Mouse (Mus musculus) liver, adult 2 months (tissue): Measurements from ENCODE around the gene Mta3. TPM values are rescaled to one million over a fixed set of nuclear protein-coding genes. Genes with fewer than 3 reads are reported as not detected.

Experiments used
- DNase-seq: peaks from one replicate; pipeline ENCODE4 v3.0.0-alpha.2; 2011; ENCODE audit warnings: low read depth, low spot score; ENCODE audit errors: extremely low read depth
- H3K27ac ChIP-seq: fragments of 200-500 bp; replicated peaks from 2 replicates; pipeline ENCODE4 v1.5.1; 2012; ENCODE audit warnings: low read depth, mild to moderate bottlenecking, control low read depth, inconsistent platforms, low read length; ENCODE audit not compliant: insufficient read depth
- H3K27me3 ChIP-seq: fragments of 200-500 bp; 2 replicates; pipeline ENCODE4 v1.6.1; 2012; ENCODE audit warnings: mild to moderate bottlenecking, moderate library complexity, low read length, inconsistent platforms; ENCODE audit not compliant: control insufficient read depth, insufficient read depth
- H3K36me3 ChIP-seq: fragments of 200-500 bp; 2 replicates; pipeline ENCODE4 v1.6.1; 2012; ENCODE audit warnings: low read length, inconsistent platforms; ENCODE audit not compliant: control insufficient read depth, insufficient read depth
- H3K4me1 ChIP-seq: fragments of 200-500 bp; 2 replicates; pipeline ENCODE4 v1.6.1; 2011; ENCODE audit warnings: low read length; ENCODE audit not compliant: control insufficient read depth, insufficient read depth
- H3K4me3 ChIP-seq: fragments of 200-500 bp; 2 replicates; pipeline ENCODE4 v1.5.1; 2011; ENCODE audit warnings: low read depth, mild to moderate bottlenecking, control low read depth, low read length, moderate library complexity; ENCODE audit not compliant: insufficient read depth
- H3K79me2 ChIP-seq: fragments of 200-500 bp; 2 replicates; pipeline ENCODE4 v1.6.1; 2012; ENCODE audit warnings: inconsistent platforms, mild to moderate bottlenecking, low read length, moderate library complexity; ENCODE audit not compliant: control insufficient read depth, insufficient read depth
- H3K9ac ChIP-seq: fragments of 200-500 bp; 2 replicates; pipeline ENCODE4 v1.6.1; 2012; ENCODE audit warnings: low read depth, mild to moderate bottlenecking, control low read depth, inconsistent platforms, low read length
- CTCF ChIP-seq: fragments of 200-500 bp; IDR thresholded peaks from 2 replicates; pipeline ENCODE4 v1.5.1; 2011; ENCODE audit warnings: low read depth, low read length, control low read depth
- POLR2A ChIP-seq: fragments of 200-500 bp; IDR thresholded peaks from 2 replicates; pipeline ENCODE4 v1.6.1; 2011; ENCODE audit warnings: low read length, control low read depth; ENCODE audit not compliant: insufficient read depth; ENCODE audit errors: extremely low read depth
- WGBS: fragments of 180-500 bp; shearing (Covaris S2); methylation state at CpG from one replicate; pipeline ENCODE4 v1.1.7; 2018; 5-methylcytosine and 5-hydroxymethylcytosine counted together
- polyA plus RNA-seq: library from polyadenylated mRNA; depleted of rRNA; stranded (reverse); fragments of >200 nt; gene quantifications from 2 replicates; pipeline ENCODE4 v1.2.3, GENCODE M21; 2012; rRNA removed
- total RNA-seq: library from RNA; depleted of rRNA; stranded (reverse); fragments of >200 nt; gene quantifications from 2 replicates; pipeline ENCODE4 v1.2.3, GENCODE M21; 2014; rRNA removed

The Mta3 gene
- total RNA-seq: 11.3 and 11.4 TPM in 2 replicates
- polyA plus RNA-seq: 12.1 and 16.0 TPM in 2 replicates

- H3K27ac ChIP-seq: peak within 1 kb of the TSS; percentile 77
- 2% methylated on average over 33 of the region's 56 CpGs for WGBS
- DNase-seq: no peak
- H3K36me3 ChIP-seq: no peaks in the 10 kb centered on the region
- peaks cover 7% of the 10 kb centered on the region; the same call in 1 of the 2 replicates for H3K79me2 ChIP-seq
- no peak for TF ChIP-seq CTCF
- no peak for TF ChIP-seq POLR2A
- H3K9ac ChIP-seq: peak within 1 kb of the TSS; percentile 95
- H3K4me1 ChIP-seq: no peaks in the 10 kb centered on the region; the same call in 1 of the 2 replicates
- H3K27me3 ChIP-seq: no peaks in the 10 kb centered on the region
- peak within 1 kb of the TSS; percentile 94 for H3K4me3 ChIP-seq
These were observed at the start of gene Mta3 for GRCm38 (mm10) chr17:83706116-83706593. Mta3 (plus strand) TSS chr17:83706163.

- Histone ChIP-seq H3K36me3 (no peaks in the 10 kb centered on the region), H3K4me3 (no peak overlapping the region), H3K79me2 (no peaks in the 10 kb centered on the region), H3K27me3 (no peaks in the 10 kb centered on the region), H3K4me1 (no peaks in the 10 kb centered on the region), H3K9ac (no peak overlapping the region), H3K27ac (no peak overlapping the region)
- TF ChIP-seq POLR2A (no peak), CTCF (no peak)
- DNase-seq: no peak
- WGBS: 95% methylated on average over 9 of the region's 9 CpGs
These were observed 48.6 kb upstream of the Mta3 start for GRCm38 (mm10) chr17:83657375-83657774.

- Histone ChIP-seq H3K27ac (no peak overlapping the region), H3K79me2 (no peaks in the 10 kb centered on the region), H3K27me3 (no peaks in the 10 kb centered on the region), H3K9ac (no peak overlapping the region), H3K4me1 (no peaks in the 10 kb centered on the region), H3K36me3 (no peaks in the 10 kb centered on the region), H3K4me3 (no peak overlapping the region)
- no peak for DNase-seq
- 79% methylated on average over 1 of the region's 1 CpGs for WGBS
- no peak for TF ChIP-seq CTCF
- TF ChIP-seq POLR2A: no peak
These were observed 47.0 kb upstream of the Mta3 start for GRCm38 (mm10) chr17:83658943-83659342.

GRCm38 (mm10) chr17:83664761-83665160 is 41.2 kb upstream of the Mta3 start:
- no peaks in the 10 kb centered on the region for H3K27me3 ChIP-seq
- H3K36me3 ChIP-seq: no peaks in the 10 kb centered on the region
- DNase-seq: no peak
- no peaks in the 10 kb centered on the region for H3K79me2 ChIP-seq
- WGBS: 85% methylated on average over 8 of the region's 8 CpGs
- no peaks in the 10 kb centered on the region for H3K4me1 ChIP-seq
- H3K9ac ChIP-seq: no peak overlapping the region
- H3K27ac ChIP-seq: no peak overlapping the region
- H3K4me3 ChIP-seq: no peak overlapping the region
- TF ChIP-seq CTCF: no peak
- TF ChIP-seq POLR2A: no peak

- TF ChIP-seq POLR2A (no peak), CTCF (no peak)
- DNase-seq: peak; percentile 18
- Histone ChIP-seq H3K36me3 (no peaks in the 10 kb centered on the region), H3K27ac (no peak overlapping the region), H3K4me1 (no peaks in the 10 kb centered on the region), H3K79me2 (no peaks in the 10 kb centered on the region), H3K4me3 (no peak overlapping the region), H3K9ac (no peak overlapping the region), H3K27me3 (no peaks in the 10 kb centered on the region)
- 76% methylated on average over 13 of the region's 13 CpGs for WGBS
These were observed 39.2 kb upstream of the Mta3 start for GRCm38 (mm10) chr17:83666597-83667287.

DNA sequence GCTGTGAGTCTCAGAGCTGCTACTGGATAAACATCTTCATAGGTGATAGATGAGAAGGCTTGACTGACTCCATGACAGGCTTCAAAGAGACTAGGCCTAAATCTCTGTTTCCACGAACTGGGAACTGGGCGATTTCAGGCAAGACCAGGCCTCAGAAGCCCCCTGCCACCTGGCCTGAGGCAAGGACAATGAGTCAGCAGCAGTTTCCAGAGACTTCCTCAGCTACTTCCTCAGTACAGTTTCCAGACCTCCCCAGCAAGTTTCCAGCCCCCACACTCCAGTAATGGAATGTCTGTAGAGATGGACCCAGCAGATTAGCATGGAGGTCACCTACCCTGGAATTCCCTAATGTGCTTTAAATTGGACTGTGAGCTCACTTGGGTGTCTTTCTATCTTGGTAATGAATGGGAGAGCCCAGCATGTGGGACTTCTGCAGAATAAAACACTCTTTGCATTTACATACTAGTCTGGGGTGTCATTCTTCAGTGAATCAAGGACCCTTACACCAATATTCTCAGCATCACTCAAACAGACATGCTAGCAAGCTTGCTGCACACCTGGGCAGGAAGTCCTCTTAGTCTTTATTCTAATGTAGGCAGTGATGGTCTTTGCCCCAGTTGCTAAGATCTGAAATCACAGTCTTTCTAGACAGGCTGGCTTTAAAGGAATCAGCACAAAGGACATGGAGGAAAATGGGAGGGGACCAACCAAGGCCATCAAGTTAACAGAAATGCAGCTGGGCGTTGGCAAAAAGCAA is 37.9 kb upstream of the Mta3 start:
- H3K4me3 ChIP-seq: no peak overlapping the region
- no peaks in the 10 kb centered on the region for H3K4me1 ChIP-seq
- DNase-seq: no peak
- no peaks in the 10 kb centered on the region for H3K27me3 ChIP-seq
- 85% methylated on average over 3 of the region's 3 CpGs for WGBS
- no peaks in the 10 kb centered on the region for H3K36me3 ChIP-seq
- H3K27ac ChIP-seq: no peak overlapping the region
- no peak overlapping the region for H3K9ac ChIP-seq
- no peak for TF ChIP-seq POLR2A
- H3K79me2 ChIP-seq: no peaks in the 10 kb centered on the region
